Mouse (Mus musculus) spleen, adult 18-20 months (tissue): Measurements from ENCODE around the gene Caly.

Source experiments
- DNase-seq, 2 experiments: peaks; one replicate each; pipeline ENCODE4 v3.0.0; 2022; ENCODE audit warnings: mixed read lengths in 2 of 2

Gene Caly

DNA sequence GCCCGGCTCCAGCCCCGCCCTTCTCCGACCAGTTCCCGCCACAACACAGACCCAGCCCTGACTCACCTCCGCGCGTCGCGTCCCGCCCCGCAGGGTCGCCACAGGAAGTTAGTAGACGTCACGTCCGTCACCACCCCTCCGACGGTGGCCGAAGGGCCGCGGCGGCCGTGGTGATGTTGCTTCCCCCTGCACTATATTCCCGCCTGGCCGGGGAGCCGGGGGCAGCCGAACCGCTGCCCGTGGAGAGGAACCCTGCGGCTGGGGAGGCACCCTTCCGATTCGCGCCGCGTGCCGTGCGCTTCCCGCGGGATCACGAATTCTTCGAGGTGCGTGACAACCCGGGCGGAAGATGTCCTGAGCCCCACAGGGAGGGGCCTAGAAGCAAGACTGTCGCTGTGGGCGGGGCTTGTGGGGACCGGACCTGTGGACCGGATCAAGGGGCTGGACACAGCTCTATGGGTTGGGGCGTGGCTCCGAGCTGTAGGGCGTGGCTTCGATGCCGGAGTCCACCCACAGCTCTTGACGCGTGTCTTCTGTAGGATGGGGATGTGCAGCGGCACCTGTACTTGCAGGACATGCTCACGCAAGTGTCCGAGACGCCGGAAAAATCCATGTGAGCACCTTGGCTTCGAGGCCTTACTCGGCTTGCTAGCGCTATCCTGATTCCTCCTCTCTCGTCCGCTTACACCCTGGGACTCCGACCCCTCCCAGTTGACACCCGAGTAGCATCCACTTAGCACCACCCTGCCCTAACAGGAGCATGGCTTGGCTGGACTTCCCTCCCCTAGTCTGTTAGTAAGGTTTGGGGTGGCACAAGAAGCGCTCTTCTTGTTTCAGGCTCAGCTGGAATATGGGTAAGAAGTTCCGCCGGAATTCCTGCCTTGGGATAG lies 45.8 kb downstream of the Caly start, which contains the start of the genes Zfp511 and Tubgcp2:
Gene Zfp511, plus strand, starts transcription at position 111 of the 890 bp plus-strand sequence.
Gene Tubgcp2, minus strand, starts transcription at position 389 of the 890 bp plus-strand sequence.
- peak; percentile 92 to 95 for DNase-seq

DNA sequence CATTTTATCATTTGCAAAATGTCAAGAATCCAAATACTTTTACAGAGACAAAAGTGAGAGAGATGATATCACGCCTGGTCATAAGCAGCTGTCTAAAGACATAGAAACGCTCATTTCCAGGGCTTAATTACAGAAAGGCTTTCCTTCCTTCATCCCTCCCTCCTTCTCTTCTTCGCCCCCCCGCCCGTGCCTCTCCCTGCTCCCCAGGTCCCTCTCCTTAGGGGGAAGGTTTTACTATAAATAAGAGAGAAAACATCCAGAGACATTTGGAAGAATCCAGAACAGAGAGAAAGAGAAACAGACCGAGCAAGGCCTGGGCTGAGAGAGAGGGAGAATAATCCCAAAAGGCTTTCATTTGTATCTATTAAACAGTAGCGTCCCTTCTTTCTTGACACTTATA lies 46.9 kb downstream of the Caly start:
- no peak for DNase-seq

DNA sequence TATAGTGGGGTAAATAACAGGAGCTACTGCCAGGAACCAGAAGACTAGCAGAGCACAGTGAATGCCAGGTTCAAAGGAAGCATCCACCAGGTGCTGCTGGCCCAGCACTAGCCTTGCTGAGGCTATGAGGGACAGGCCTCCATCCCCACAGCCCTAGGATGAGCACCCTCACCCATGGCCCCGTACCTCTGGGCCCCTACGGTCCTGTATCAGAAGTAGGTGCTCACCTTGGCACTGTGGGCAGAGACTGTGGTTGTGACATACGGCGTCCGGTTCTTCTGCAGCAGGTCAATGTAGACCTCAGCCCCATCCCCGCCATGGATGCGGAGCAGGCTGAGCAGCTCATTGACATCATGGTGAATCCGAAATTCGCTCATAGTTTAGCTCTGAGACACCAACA lies 49.0 kb downstream of the Caly start:
- DNase-seq = no peak

DNA sequence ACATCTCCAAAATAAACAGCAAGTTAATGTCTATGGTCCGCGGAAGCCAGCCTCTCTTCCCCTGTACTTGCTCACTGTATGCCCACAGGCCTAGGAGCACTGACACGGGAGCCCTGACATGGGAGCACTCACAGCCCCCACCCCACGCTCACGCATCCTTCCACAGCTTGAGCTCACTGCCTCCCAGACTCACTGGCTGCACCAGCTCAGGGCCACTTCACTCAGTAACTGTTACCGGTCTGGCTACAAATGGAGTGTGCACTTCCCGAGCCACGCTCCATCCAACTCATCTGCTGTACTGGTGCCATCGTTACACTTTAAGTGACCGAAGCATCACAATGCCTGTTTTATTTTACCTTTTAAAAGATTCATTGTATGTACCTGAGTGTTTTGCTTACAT lies 50.0 kb downstream of the Caly start:
- no peak for DNase-seq

DNA sequence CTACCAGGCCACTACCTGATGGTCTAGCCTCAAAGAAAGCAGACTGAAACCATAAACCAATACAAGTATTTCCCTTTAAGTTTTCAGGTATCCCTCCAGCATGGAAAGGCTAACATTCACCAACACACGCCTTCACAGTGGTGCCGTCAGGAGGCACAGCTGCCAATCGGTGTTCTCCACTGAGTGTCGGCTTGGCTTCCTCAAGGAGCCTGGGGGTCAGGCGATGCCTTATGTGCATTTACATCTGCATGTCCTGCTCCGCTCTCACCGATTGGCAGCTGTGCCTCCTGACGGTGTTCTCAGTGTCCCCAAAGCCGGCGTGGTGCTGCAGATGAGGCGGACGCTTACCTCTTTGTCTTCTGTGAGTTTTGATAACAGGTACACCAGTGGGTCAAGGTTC lies 50.6 kb downstream of the Caly start:
- no peak for DNase-seq
